Mouse (Mus musculus) forebrain, embryonic 14.5 days (tissue): ENCODE measurements around the gene Noc2l. TPM values are rescaled to one million over a fixed set of nuclear protein-coding genes. Genes with fewer than 3 reads are reported as not detected.

Experiments used
- ATAC-seq: fragments of 200-750 bp; cut with Nextera tagmentation; 2 replicates; pipeline ENCODE4 v1.8.0; 2017; ENCODE audit warnings: mild to moderate bottlenecking, moderate library complexity
- DNase-seq: peaks from one replicate; pipeline ENCODE4 v3.0.0-alpha.2; 2015; ENCODE audit warnings: low spot score
- H3K27ac ChIP-seq: fragments of 300-500 bp; sonication (generic); 2 replicates; pipeline ENCODE4 v1.5.1; 2014; ENCODE audit warnings: low read depth, mild to moderate bottlenecking, control low read depth, low read length, moderate library complexity
- H3K27me3 ChIP-seq: fragments of 300-500 bp; sonication (generic); replicated peaks from 2 replicates; pipeline ENCODE4 v1.6.1; 2014; ENCODE audit warnings: low read length, control low read depth, mixed read lengths; ENCODE audit not compliant: control insufficient read depth, insufficient read depth
- H3K36me3 ChIP-seq: fragments of 300-500 bp; sonication (generic); 2 replicates; pipeline ENCODE4 v1.6.1; 2014; ENCODE audit warnings: low read length, control low read depth; ENCODE audit not compliant: control insufficient read depth, insufficient read depth
- H3K4me1 ChIP-seq: fragments of 300-500 bp; sonication (generic); 2 replicates; pipeline ENCODE4 v1.6.1; 2014; ENCODE audit warnings: antibody characterized with exemption, low read length, control low read depth; ENCODE audit not compliant: control insufficient read depth, insufficient read depth
- H3K4me2 ChIP-seq: fragments of 300-500 bp; sonication (generic); 2 replicates; pipeline ENCODE4 v1.6.1; 2014; ENCODE audit warnings: mild to moderate bottlenecking, control low read depth, low read length
- H3K4me3 ChIP-seq: fragments of 300-500 bp; sonication (generic); 2 replicates; pipeline ENCODE4 v1.5.1; 2014; ENCODE audit warnings: low read depth, low read length, control low read depth
- H3K9ac ChIP-seq: fragments of 300-500 bp; sonication (generic); 2 replicates; pipeline ENCODE4 v1.6.1; 2014; ENCODE audit warnings: mild to moderate bottlenecking, low read length, control low read depth, moderate library complexity
- H3K9me3 ChIP-seq: fragments of 300-500 bp; sonication (generic); replicated peaks from 2 replicates; pipeline ENCODE4 v1.6.1; 2016; ENCODE audit warnings: low read length, control low read depth, mixed read lengths; ENCODE audit not compliant: control insufficient read depth
- WGBS: fragments of 180-500 bp; shearing (Covaris S2); extraction: QIAGEN DNeasy Blood & Tissue Kit; methylation state at CpG from one replicate; pipeline ENCODE4 v1.1.7; 2014; 5-methylcytosine and 5-hydroxymethylcytosine counted together
- microRNA-seq: library from miRNA; unstranded; fragments of <30 nt; microRNA quantifications from one replicate; pipeline ENCODE4, GENCODE M21; 2016
- polyA plus RNA-seq: library from polyadenylated mRNA; unstranded; fragments of >200 nt; fragmentation: Nextera tagmentation; extraction: Ambion mirVana; gene quantifications from 2 replicates; pipeline ENCODE4 v1.2.1, GENCODE M21; 2014

Gene Noc2l
- polyA plus RNA-seq, 1 experiment from 2014 or later = 43.3 TPM

GRCm38 (mm10) chr4:156252140-156252539 lies 16.3 kb downstream of the Noc2l start:
- no peak overlapping the region for H3K4me2 ChIP-seq
- ATAC-seq = no peak

GRCm38 (mm10) chr4:156252619-156253018 lies 16.8 kb downstream of the Noc2l start:
- Histone ChIP-seq H3K4me1 (peaks cover 2% of the 10 kb centered on the region; the same call in 1 of the 2 replicates), H3K9me3 (no peaks in the 10 kb centered on the region), H3K36me3 (peaks cover 21% of the 10 kb centered on the region), H3K27me3 (peaks cover 21% of the 10 kb centered on the region), H3K4me2 (no peak overlapping the region), H3K4me3 (no peak overlapping the region), H3K27ac (no peak overlapping the region), H3K9ac (no peak overlapping the region)
- 48% methylated on average over 3 of the region's 3 CpGs for WGBS
- DNase-seq (no peak), ATAC-seq (no peak)

More at GRCm38 (mm10) chr4:156252140-156252539, 16.3 kb downstream of the Noc2l start:
- Histone ChIP-seq H3K36me3 (peaks cover 25% of the 10 kb centered on the region), H3K27me3 (peaks cover 21% of the 10 kb centered on the region), H3K4me3 (no peak overlapping the region), H3K9ac (no peak overlapping the region), H3K9me3 (no peaks in the 10 kb centered on the region), H3K4me1 (peaks cover 2% of the 10 kb centered on the region; the same call in 1 of the 2 replicates), H3K27ac (no peak overlapping the region)
- WGBS = 36% methylated on average over 7 of the region's 7 CpGs
- DNase-seq = no peak

- ATAC-seq (no peak), DNase-seq (no peak)
- Histone ChIP-seq H3K4me2 (no peak overlapping the region), H3K36me3 (peaks cover 16% of the 10 kb centered on the region), H3K27me3 (peaks cover 21% of the 10 kb centered on the region), H3K9ac (0 out of 2 replicates have a peak overlapping the region, but pooled peaks have one; percentile 13), H3K4me3 (no peak overlapping the region), H3K9me3 (no peaks in the 10 kb centered on the region), H3K4me1 (peaks cover 2% of the 10 kb centered on the region; the same call in 1 of the 2 replicates), H3K27ac (no peak overlapping the region)
- 45% methylated on average over 7 of the region's 7 CpGs for WGBS
Observed at GRCm38 (mm10) chr4:156253043-156253442, 17.2 kb downstream of the Noc2l start.

GRCm38 (mm10) chr4:156254361-156255077 lies 18.7 kb downstream of the Noc2l start:
- H3K27me3 ChIP-seq = peaks cover 21% of the 10 kb centered on the region
- DNase-seq (peak; percentile 34), ATAC-seq (peak; percentile 70; the same call in 1 of the 2 replicates)
- 2% methylated on average over 30 of the region's 30 CpGs for WGBS
- H3K4me3 ChIP-seq = peak overlapping the region; percentile 23
- H3K27ac ChIP-seq = no peak overlapping the region
- H3K4me1 ChIP-seq = peaks cover 2% of the 10 kb centered on the region; the same call in 1 of the 2 replicates
- peak overlapping the region; percentile 45 for H3K9ac ChIP-seq
- H3K4me2 ChIP-seq = peak overlapping the region; percentile 48
- H3K36me3 ChIP-seq = peaks cover 2% of the 10 kb centered on the region; the same call in 1 of the 2 replicates
- no peaks in the 10 kb centered on the region for H3K9me3 ChIP-seq

GRCm38 (mm10) chr4:156255078-156255839 lies 19.4 kb downstream of the Noc2l start, which contains the start of gene Samd11:
Gene Samd11, minus strand, starts transcription at chr4:156255657.
- no peak within 1 kb of the TSS for H3K27ac ChIP-seq
- H3K27me3 ChIP-seq = peaks cover 21% of the 10 kb centered on the region
- peak; percentile 37; the same call in 1 of the 2 replicates for ATAC-seq
- WGBS = 6% methylated on average over 26 of the region's 26 CpGs
- no peaks in the 10 kb centered on the region for H3K9me3 ChIP-seq
- H3K36me3 ChIP-seq = no peaks in the 10 kb centered on the region
- H3K4me1 ChIP-seq = peaks cover 2% of the 10 kb centered on the region; the same call in 1 of the 2 replicates
- no peak for DNase-seq
- peak within 1 kb of the TSS; percentile 23 for H3K4me3 ChIP-seq
- H3K4me2 ChIP-seq = peak within 1 kb of the TSS; percentile 48
- H3K9ac ChIP-seq = peak within 1 kb of the TSS; percentile 45

Small RNA genes lying within 50 kb of the gene (microRNA-seq; reads per million reads assigned to microRNA genes)
- 3.6 reads per million, percentile 20 among the genes with 10 or more reads in this experiment for gene Mir7658

Other genes starting within 250 kb of the Noc2l start
- gene B3galt6, start 243.4 kb upstream of the Noc2l start, polyA plus RNA-seq = 27.6 and 29.6 TPM in 2 replicates
- 124 and 127 TPM in 2 replicates for gene Sdf4, start 243.1 kb upstream of the Noc2l start, polyA plus RNA-seq
- gene Tnfrsf4, start 222.2 kb upstream of the Noc2l start, polyA plus RNA-seq = 0.43 and 0.60 TPM in 2 replicates
- 0.40 and 0.53 TPM in 2 replicates for gene Tnfrsf18, start 209.8 kb upstream of the Noc2l start, polyA plus RNA-seq
- gene Ttll10, start 176.6 kb upstream of the Noc2l start, polyA plus RNA-seq = not detected in 2 replicates
- 29.0 and 34.3 TPM in 2 replicates for gene 9430015G10Rik, start 126.0 kb upstream of the Noc2l start, polyA plus RNA-seq
- gene Rnf223, start 105.5 kb upstream of the Noc2l start, polyA plus RNA-seq = 0.41 and 0.59 TPM in 2 replicates
- gene Agrn, start 38.5 kb upstream of the Noc2l start, polyA plus RNA-seq = 72.2 and 88.4 TPM in 2 replicates
- gene Isg15, start 35.2 kb upstream of the Noc2l start, polyA plus RNA-seq = 0.61 and 1.1 TPM in 2 replicates
- gene AW011738, start 32.7 kb upstream of the Noc2l start, polyA plus RNA-seq = 1.2 TPM in 2 replicates
- 0.83 and 0.99 TPM in 2 replicates for gene Perm1, start 20.1 kb upstream of the Noc2l start, polyA plus RNA-seq
- 19.2 and 21.7 TPM in 2 replicates for gene Plekhn1, start 1.2 kb upstream of the Noc2l start, polyA plus RNA-seq
- 0.98 and 1.2 TPM in 2 replicates for gene Samd11, start 19.6 kb downstream of the Noc2l start, polyA plus RNA-seq
- gene Vmn2r-ps159, start 95.1 kb downstream of the Noc2l start, polyA plus RNA-seq = not detected in 2 replicates